Mouse (Mus musculus): ENCODE results near the gene Cbx2. TPM values are rescaled to one million over a fixed set of nuclear protein-coding genes. Genes with fewer than 3 reads are reported as not detected.

The Cbx2 gene
- polyA plus RNA-seq, 1 experiment from 2014 or later: 9.8 TPM

DNA sequence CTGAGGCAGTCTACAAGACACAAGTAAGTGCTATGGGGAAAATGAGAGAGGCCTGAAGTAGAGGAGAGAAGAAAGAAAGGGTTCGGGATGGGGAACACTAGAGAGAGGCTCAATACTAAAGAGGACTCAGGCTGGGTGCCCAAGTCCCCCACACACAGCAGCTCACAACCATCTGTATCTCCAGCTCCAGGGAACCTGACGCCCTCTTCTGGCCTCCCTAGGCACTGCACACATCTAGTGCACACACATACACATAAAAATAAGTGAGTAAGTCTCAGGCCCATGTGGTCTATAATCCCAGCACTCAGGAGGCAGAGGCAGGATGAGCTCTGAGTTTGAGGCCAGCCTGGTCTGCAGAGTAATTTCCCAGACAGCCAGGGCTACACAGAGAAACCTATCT, 21.9 kb upstream of the Cbx2 start:
- no peak for ATAC-seq (ENCODE audit: insufficient number of reproducible peaks, insufficient read depth, low FRiP score, low read depth)
- no peak overlapping the region for H3K4me3 ChIP-seq (ENCODE audit: control insufficient read depth in 1 of 2, insufficient read depth in 1 of 2, low read depth in 1 of 2, low read length in 2 of 2)
- H3K4me2 ChIP-seq (ENCODE audit: low read length): no peak overlapping the region
- H3K9me3 ChIP-seq (ENCODE audit: control insufficient read depth, low read length): no peaks in the 10 kb centered on the region
- 58% methylated on average over 2 of the region's 2 CpGs for WGBS
- H3K27me3 ChIP-seq (ENCODE audit: control insufficient read depth, insufficient read depth, low read length): peaks cover 29% of the 10 kb centered on the region
- no peaks in the 10 kb centered on the region for H3K36me3 ChIP-seq (ENCODE audit: control insufficient read depth, insufficient read depth, low read length)
- H3K4me1 ChIP-seq (ENCODE audit: control insufficient read depth in 2 of 2, insufficient read depth in 2 of 2, low read length in 2 of 2): no peaks in the 10 kb centered on the region
- no peak overlapping the region for H3K27ac ChIP-seq (replicated peaks in 1 of 2; ENCODE audit: control insufficient read depth in 1 of 2, insufficient read depth in 1 of 2, low read depth in 2 of 2, low read length in 2 of 2)
- no peak overlapping the region for H3K9ac ChIP-seq (ENCODE audit: low read length)

DNA sequence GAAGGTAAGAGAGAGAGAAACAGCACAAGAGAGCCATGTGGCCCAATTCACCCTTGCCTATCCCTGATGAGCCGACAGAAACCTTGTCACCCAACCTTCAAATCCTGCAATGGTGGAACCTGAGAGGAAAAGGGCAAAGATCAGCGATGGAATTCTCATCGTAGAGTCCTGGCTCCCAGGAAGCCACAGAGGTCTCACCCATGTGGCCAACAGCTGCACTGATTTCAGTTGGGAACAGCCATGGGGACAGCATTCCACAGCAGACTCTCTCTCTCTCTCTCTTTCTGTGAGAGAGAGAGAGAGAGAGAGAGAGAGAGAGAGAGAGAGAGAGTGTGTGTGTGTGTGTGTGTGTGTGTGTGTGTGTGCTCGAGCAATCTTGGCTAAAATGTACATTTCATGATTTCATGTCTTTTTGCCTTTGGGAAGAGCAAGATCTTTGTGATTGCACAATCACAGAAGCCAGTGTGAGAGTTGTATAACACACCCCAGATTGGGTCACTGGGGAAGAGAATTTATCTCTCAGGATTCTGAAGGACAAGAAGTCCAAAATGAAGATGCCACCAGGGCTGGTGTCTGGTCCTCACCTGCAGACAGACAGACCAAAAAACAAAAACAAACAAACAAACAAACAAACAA, 21.2 kb upstream of the Cbx2 start:
- H3K9ac ChIP-seq (ENCODE audit: low read length): no peak overlapping the region
- ATAC-seq (ENCODE audit: insufficient number of reproducible peaks, insufficient read depth, low FRiP score, low read depth): no peak
- H3K4me3 ChIP-seq (ENCODE audit: control insufficient read depth in 1 of 2, insufficient read depth in 1 of 2, low read depth in 1 of 2, low read length in 2 of 2): no peak overlapping the region
- WGBS: 57% methylated on average over 4 of the region's 4 CpGs
- no peaks in the 10 kb centered on the region for H3K9me3 ChIP-seq (ENCODE audit: control insufficient read depth, low read length)
- H3K27ac ChIP-seq (replicated peaks in 1 of 2; ENCODE audit: control insufficient read depth in 1 of 2, insufficient read depth in 1 of 2, low read depth in 2 of 2, low read length in 2 of 2): no peak overlapping the region
- no peaks in the 10 kb centered on the region for H3K36me3 ChIP-seq (ENCODE audit: control insufficient read depth, insufficient read depth, low read length)
- H3K27me3 ChIP-seq (ENCODE audit: control insufficient read depth, insufficient read depth, low read length): peaks cover 29% of the 10 kb centered on the region
- H3K4me2 ChIP-seq (ENCODE audit: low read length): no peak overlapping the region
- H3K4me1 ChIP-seq (ENCODE audit: control insufficient read depth in 2 of 2, insufficient read depth in 2 of 2, low read length in 2 of 2): no peaks in the 10 kb centered on the region

GRCm38 (mm10) chr11:119005547-119006275, 17.1 kb upstream of the Cbx2 start:
- WGBS: 80% methylated on average over 10 of the region's 10 CpGs
- H3K4me3 ChIP-seq (ENCODE audit: control insufficient read depth in 1 of 2, insufficient read depth in 1 of 2, low read depth in 1 of 2, low read length in 2 of 2): no peak overlapping the region
- no peaks in the 10 kb centered on the region for H3K36me3 ChIP-seq (ENCODE audit: control insufficient read depth, insufficient read depth, low read length)
- H3K9me3 ChIP-seq (ENCODE audit: control insufficient read depth, low read length): no peaks in the 10 kb centered on the region
- no peaks in the 10 kb centered on the region; a peak in 2 of 4 replicates for H3K4me1 ChIP-seq (ENCODE audit: control insufficient read depth in 2 of 2, insufficient read depth in 2 of 2, low read length in 2 of 2)
- no peak for ATAC-seq (ENCODE audit: insufficient number of reproducible peaks, insufficient read depth, low FRiP score, low read depth)
- no peak overlapping the region for H3K4me2 ChIP-seq (ENCODE audit: low read length)
- peaks cover 5% of the 10 kb centered on the region for H3K27me3 ChIP-seq (ENCODE audit: control insufficient read depth, insufficient read depth, low read length)
- no peak overlapping the region for H3K27ac ChIP-seq (replicated peaks in 1 of 2; ENCODE audit: control insufficient read depth in 1 of 2, insufficient read depth in 1 of 2, low read depth in 2 of 2, low read length in 2 of 2)
- no peak overlapping the region for H3K9ac ChIP-seq (ENCODE audit: low read length)

DNA sequence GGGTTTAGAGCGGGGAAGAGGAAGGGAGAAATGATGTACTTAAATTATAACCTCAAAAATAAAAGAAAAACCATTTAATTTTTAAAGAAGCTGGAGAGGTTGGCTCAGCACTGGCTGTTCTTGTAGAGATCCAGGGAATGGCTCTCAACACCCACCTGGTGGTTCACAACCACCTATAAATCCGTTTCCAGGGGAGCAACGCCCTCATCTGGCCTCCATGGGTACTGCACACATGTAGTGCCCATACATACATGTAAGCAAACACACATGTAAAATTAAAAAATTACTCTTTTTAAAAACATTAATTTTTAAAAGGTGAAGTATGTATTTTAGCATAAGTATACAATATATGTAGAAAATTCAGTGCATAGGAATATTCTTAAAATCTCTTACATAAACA, 16.3 kb upstream of the Cbx2 start:
- Histone ChIP-seq H3K4me3 (ENCODE audit: control insufficient read depth in 1 of 2, insufficient read depth in 1 of 2, low read depth in 1 of 2, low read length in 2 of 2) (no peak overlapping the region), H3K4me1 (ENCODE audit: control insufficient read depth in 2 of 2, insufficient read depth in 2 of 2, low read length in 2 of 2) (no peaks in the 10 kb centered on the region; a peak in 2 of 4 replicates), H3K27me3 (ENCODE audit: control insufficient read depth, insufficient read depth, low read length) (no peaks in the 10 kb centered on the region), H3K9me3 (ENCODE audit: control insufficient read depth, low read length) (no peaks in the 10 kb centered on the region), H3K4me2 (ENCODE audit: low read length) (no peak overlapping the region), H3K27ac (replicated peaks in 1 of 2; ENCODE audit: control insufficient read depth in 1 of 2, insufficient read depth in 1 of 2, low read depth in 2 of 2, low read length in 2 of 2) (no peak overlapping the region), H3K9ac (ENCODE audit: low read length) (no peak overlapping the region), H3K36me3 (ENCODE audit: control insufficient read depth, insufficient read depth, low read length) (no peaks in the 10 kb centered on the region)
- ATAC-seq (ENCODE audit: insufficient number of reproducible peaks, insufficient read depth, low FRiP score, low read depth): no peak
- WGBS: 64% methylated on average over 3 of the region's 3 CpGs

- Histone ChIP-seq H3K4me2 (ENCODE audit: low read length) (peak overlapping the region; percentile 54), H3K9ac (ENCODE audit: low read length) (peak overlapping the region; percentile 47; the same call in 1 of the 2 replicates), H3K27ac (replicated peaks in 1 of 2; ENCODE audit: control insufficient read depth in 1 of 2, insufficient read depth in 1 of 2, low read depth in 2 of 2, low read length in 2 of 2) (no peak overlapping the region), H3K4me1 (ENCODE audit: control insufficient read depth in 2 of 2, insufficient read depth in 2 of 2, low read length in 2 of 2) (no peaks in the 10 kb centered on the region; a peak in 2 of 4 replicates), H3K27me3 (ENCODE audit: control insufficient read depth, insufficient read depth, low read length) (no peaks in the 10 kb centered on the region), H3K36me3 (ENCODE audit: control insufficient read depth, insufficient read depth, low read length) (no peaks in the 10 kb centered on the region), H3K9me3 (ENCODE audit: control insufficient read depth, low read length) (no peaks in the 10 kb centered on the region), H3K4me3 (ENCODE audit: control insufficient read depth in 1 of 2, insufficient read depth in 1 of 2, low read depth in 1 of 2, low read length in 2 of 2) (peak overlapping the region; percentile 16 to 37; a peak in 3 of 4 replicates)
- 18% methylated on average over 21 of the region's 21 CpGs for WGBS
- no peak for ATAC-seq (ENCODE audit: insufficient number of reproducible peaks, insufficient read depth, low FRiP score, low read depth)
Measured at GRCm38 (mm10) chr11:119007461-119008456, 15.0 kb upstream of the Cbx2 start.

- no peaks in the 10 kb centered on the region for H3K36me3 ChIP-seq (ENCODE audit: control insufficient read depth, insufficient read depth, low read length)
- peaks cover 6% of the 10 kb centered on the region; the same call in 1 of the 2 replicates for H3K27me3 ChIP-seq (ENCODE audit: control insufficient read depth, insufficient read depth, low read length)
- H3K27ac ChIP-seq (replicated peaks in 1 of 2; ENCODE audit: control insufficient read depth in 1 of 2, insufficient read depth in 1 of 2, low read depth in 2 of 2, low read length in 2 of 2): no peak overlapping the region
- no peaks in the 10 kb centered on the region for H3K4me1 ChIP-seq (ENCODE audit: control insufficient read depth in 2 of 2, insufficient read depth in 2 of 2, low read length in 2 of 2)
- no peaks in the 10 kb centered on the region for H3K9me3 ChIP-seq (ENCODE audit: control insufficient read depth, low read length)
- 76% methylated on average over 7 of the region's 7 CpGs for WGBS
- H3K4me2 ChIP-seq (ENCODE audit: low read length): no peak overlapping the region
- ATAC-seq (ENCODE audit: insufficient number of reproducible peaks, insufficient read depth, low FRiP score, low read depth): no peak
- H3K9ac ChIP-seq (ENCODE audit: low read length): no peak overlapping the region
- no peak overlapping the region for H3K4me3 ChIP-seq (ENCODE audit: control insufficient read depth in 1 of 2, insufficient read depth in 1 of 2, low read depth in 1 of 2, low read length in 2 of 2)
Measured at GRCm38 (mm10) chr11:119014455-119014854, 8.3 kb upstream of the Cbx2 start.

- no peak for ATAC-seq (ENCODE audit: insufficient number of reproducible peaks, insufficient read depth, low FRiP score, low read depth)
- Histone ChIP-seq H3K4me1 (ENCODE audit: control insufficient read depth in 2 of 2, insufficient read depth in 2 of 2, low read length in 2 of 2) (peaks cover 0 to 4% of the 10 kb centered on the region in 2 experiments; a peak in 1 of 4 replicates), H3K9ac (ENCODE audit: low read length) (no peak overlapping the region), H3K9me3 (ENCODE audit: control insufficient read depth, low read length) (no peaks in the 10 kb centered on the region), H3K4me2 (ENCODE audit: low read length) (no peak overlapping the region), H3K36me3 (ENCODE audit: control insufficient read depth, insufficient read depth, low read length) (no peaks in the 10 kb centered on the region), H3K4me3 (ENCODE audit: control insufficient read depth in 1 of 2, insufficient read depth in 1 of 2, low read depth in 1 of 2, low read length in 2 of 2) (no peak overlapping the region), H3K27ac (replicated peaks in 1 of 2; ENCODE audit: control insufficient read depth in 1 of 2, insufficient read depth in 1 of 2, low read depth in 2 of 2, low read length in 2 of 2) (no peak overlapping the region), H3K27me3 (ENCODE audit: control insufficient read depth, insufficient read depth, low read length) (peaks cover 22% of the 10 kb centered on the region)
- WGBS: 82% methylated on average over 7 of the region's 7 CpGs
Measured at GRCm38 (mm10) chr11:119017506-119017905, 5.3 kb upstream of the Cbx2 start.

All from heart, embryonic 14.5 days (tissue).